Mouse (Mus musculus): ENCODE measurements around the gene Caskin2. TPM values are rescaled to one million over a fixed set of nuclear protein-coding genes. Genes with fewer than 3 reads are reported as not detected.

Gene Caskin2
- total and polyA plus RNA-seq, 2 experiments: 2.9 to 9.7 TPM

DNA sequence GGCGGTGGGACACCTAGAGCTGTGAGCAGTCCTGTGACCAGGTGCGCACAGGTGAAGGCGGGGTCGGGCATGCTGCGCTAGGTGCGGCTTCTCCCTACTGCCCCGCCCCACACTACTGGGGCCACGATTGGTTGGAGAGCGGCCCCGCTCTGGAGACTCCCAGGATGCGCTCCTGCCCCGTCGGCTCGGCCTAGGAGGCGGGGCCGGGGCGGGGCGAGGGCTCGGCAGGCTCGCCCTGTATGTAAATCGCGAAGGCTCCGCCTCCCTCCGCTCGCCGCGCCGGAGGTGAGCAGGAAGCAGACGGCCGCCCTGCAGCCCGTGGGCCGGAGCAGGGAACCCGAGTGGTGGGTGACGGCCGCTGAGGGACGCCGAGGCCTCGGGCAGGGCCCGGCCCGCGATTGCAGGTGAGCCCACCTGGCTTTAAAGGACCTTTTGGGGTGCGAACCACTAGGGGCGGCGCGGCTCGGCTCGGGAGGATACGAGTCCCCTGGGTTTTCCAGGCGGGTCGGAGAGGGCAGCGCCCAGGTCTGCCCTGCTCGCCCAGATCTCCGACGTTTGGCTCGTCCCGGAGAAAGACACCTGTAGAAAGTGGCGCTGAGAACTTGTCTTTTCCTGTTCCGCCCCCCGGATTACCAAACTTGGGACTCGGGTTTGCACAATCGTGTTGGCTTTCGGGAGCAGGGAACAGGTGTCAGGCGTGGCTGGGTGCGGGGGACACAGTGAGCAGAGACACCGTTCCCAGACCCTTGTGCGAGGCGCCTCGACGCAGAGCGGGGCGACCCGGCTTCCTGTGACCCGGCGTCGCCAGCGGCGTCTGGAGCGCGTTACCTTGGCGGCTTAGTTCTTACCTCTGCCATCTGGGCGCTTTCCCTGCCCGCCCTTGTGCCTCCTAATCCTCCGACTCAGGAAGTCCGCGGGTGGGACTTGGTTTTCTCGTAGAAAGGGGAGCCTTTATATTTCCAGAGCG, 10.6 kb upstream of the Caskin2 start, which contains the start of gene Llgl2:
Llgl2 (plus strand) TSS at position 276 of the 967 bp plus-strand sequence.
- TF ChIP-seq CTCF (IDR thresholded peaks at IDR 0.05; ENCODE audit: low read depth, low read length): no peak
- peak; percentile 89 for TF ChIP-seq POLR2A (IDR thresholded peaks at IDR 0.05; ENCODE audit: extremely low read depth, insufficient read depth, low read length)
- Histone ChIP-seq H3K9ac (ENCODE audit: low read depth, low read length) (peak within 1 kb of the TSS; percentile 94), H3K36me3 (ENCODE audit: control insufficient read depth, insufficient read depth, low read length) (no peaks in the 10 kb centered on the region), H3K27me3 (ENCODE audit: control insufficient read depth, insufficient read depth, low read length) (no peaks in the 10 kb centered on the region), H3K79me2 (ENCODE audit: control insufficient read depth, insufficient read depth, low read length) (peaks cover 29% of the 10 kb centered on the region; the same call in 1 of the 2 replicates), H3K4me3 (ENCODE audit: insufficient read depth, low read depth, low read length) (peak within 1 kb of the TSS; percentile 92), H3K27ac (replicated peaks; ENCODE audit: insufficient read depth, low read depth, low read length) (peak within 1 kb of the TSS; percentile 98), H3K4me1 (ENCODE audit: control insufficient read depth, insufficient read depth, low read length) (peaks cover 2% of the 10 kb centered on the region)
- WGBS: under 1% methylated on average over 87 of the region's 87 CpGs
- DNase-seq (ENCODE audit: extremely low read depth, low read depth, low spot score): peak; percentile 73

DNA sequence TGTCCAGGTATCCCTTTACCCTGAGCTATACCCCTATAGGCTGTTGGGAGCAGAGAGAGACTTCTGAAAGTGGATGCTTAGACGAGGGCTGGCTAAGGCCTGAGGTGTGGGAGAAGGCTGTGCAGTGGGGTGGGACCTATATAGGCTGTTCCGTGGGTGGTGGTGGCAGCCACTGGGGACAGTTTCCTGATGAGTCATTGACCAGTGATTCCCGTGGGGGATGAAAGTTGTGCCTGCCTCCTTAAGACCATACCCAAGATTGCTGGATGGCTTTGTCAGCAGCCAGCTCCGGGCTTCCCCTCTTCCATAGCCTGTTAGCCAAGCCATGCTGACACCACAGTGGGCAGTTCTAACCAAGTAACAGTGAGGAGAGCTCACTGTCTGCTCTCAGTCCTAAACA, 7.6 kb upstream of the Caskin2 start:
- H3K4me1 ChIP-seq (ENCODE audit: control insufficient read depth, insufficient read depth, low read length): peaks cover 4% of the 10 kb centered on the region
- H3K4me3 ChIP-seq (ENCODE audit: insufficient read depth, low read depth, low read length): no peak overlapping the region
- TF ChIP-seq POLR2A (IDR thresholded peaks at IDR 0.05; ENCODE audit: extremely low read depth, insufficient read depth, low read length) (no peak), CTCF (IDR thresholded peaks at IDR 0.05; ENCODE audit: low read depth, low read length) (no peak)
- no peak overlapping the region for H3K27ac ChIP-seq (replicated peaks; ENCODE audit: insufficient read depth, low read depth, low read length)
- no peaks in the 10 kb centered on the region for H3K36me3 ChIP-seq (ENCODE audit: control insufficient read depth, insufficient read depth, low read length)
- no peaks in the 10 kb centered on the region for H3K27me3 ChIP-seq (ENCODE audit: control insufficient read depth, insufficient read depth, low read length)
- H3K79me2 ChIP-seq (ENCODE audit: control insufficient read depth, insufficient read depth, low read length): peaks cover 15% of the 10 kb centered on the region; the same call in 1 of the 2 replicates
- H3K9ac ChIP-seq (ENCODE audit: low read depth, low read length): no peak overlapping the region
- 83% methylated on average over 4 of the region's 4 CpGs for WGBS
- DNase-seq (ENCODE audit: extremely low read depth, low read depth, low spot score): no peak

GRCm38 (mm10) chr11:115819915-115820623, 6.6 kb upstream of the Caskin2 start:
- Histone ChIP-seq H3K27ac (replicated peaks; ENCODE audit: insufficient read depth, low read depth, low read length) (no peak overlapping the region), H3K9ac (ENCODE audit: low read depth, low read length) (no peak overlapping the region), H3K4me3 (ENCODE audit: insufficient read depth, low read depth, low read length) (no peak overlapping the region), H3K27me3 (ENCODE audit: control insufficient read depth, insufficient read depth, low read length) (no peaks in the 10 kb centered on the region), H3K4me1 (ENCODE audit: control insufficient read depth, insufficient read depth, low read length) (peaks cover 9% of the 10 kb centered on the region), H3K36me3 (ENCODE audit: control insufficient read depth, insufficient read depth, low read length) (no peaks in the 10 kb centered on the region), H3K79me2 (ENCODE audit: control insufficient read depth, insufficient read depth, low read length) (peaks cover 7% of the 10 kb centered on the region; the same call in 1 of the 2 replicates)
- WGBS: 87% methylated on average over 16 of the region's 16 CpGs
- no peak for TF ChIP-seq CTCF (IDR thresholded peaks at IDR 0.05; ENCODE audit: low read depth, low read length)
- TF ChIP-seq POLR2A (IDR thresholded peaks at IDR 0.05; ENCODE audit: extremely low read depth, insufficient read depth, low read length): no peak
- DNase-seq (ENCODE audit: extremely low read depth, low read depth, low spot score): no peak

GRCm38 (mm10) chr11:115817331-115817730, 3.9 kb upstream of the Caskin2 start:
- 83% methylated on average over 5 of the region's 5 CpGs for WGBS
- Histone ChIP-seq H3K27me3 (ENCODE audit: control insufficient read depth, insufficient read depth, low read length) (no peaks in the 10 kb centered on the region), H3K79me2 (ENCODE audit: control insufficient read depth, insufficient read depth, low read length) (peaks cover 10% of the 10 kb centered on the region; the same call in 1 of the 2 replicates), H3K36me3 (ENCODE audit: control insufficient read depth, insufficient read depth, low read length) (no peaks in the 10 kb centered on the region), H3K9ac (ENCODE audit: low read depth, low read length) (no peak overlapping the region), H3K4me1 (ENCODE audit: control insufficient read depth, insufficient read depth, low read length) (peaks cover 14% of the 10 kb centered on the region), H3K4me3 (ENCODE audit: insufficient read depth, low read depth, low read length) (no peak overlapping the region), H3K27ac (replicated peaks; ENCODE audit: insufficient read depth, low read depth, low read length) (no peak overlapping the region)
- TF ChIP-seq POLR2A (IDR thresholded peaks at IDR 0.05; ENCODE audit: extremely low read depth, insufficient read depth, low read length) (no peak), CTCF (IDR thresholded peaks at IDR 0.05; ENCODE audit: low read depth, low read length) (no peak)
- no peak for DNase-seq (ENCODE audit: extremely low read depth, low read depth, low spot score)

DNA sequence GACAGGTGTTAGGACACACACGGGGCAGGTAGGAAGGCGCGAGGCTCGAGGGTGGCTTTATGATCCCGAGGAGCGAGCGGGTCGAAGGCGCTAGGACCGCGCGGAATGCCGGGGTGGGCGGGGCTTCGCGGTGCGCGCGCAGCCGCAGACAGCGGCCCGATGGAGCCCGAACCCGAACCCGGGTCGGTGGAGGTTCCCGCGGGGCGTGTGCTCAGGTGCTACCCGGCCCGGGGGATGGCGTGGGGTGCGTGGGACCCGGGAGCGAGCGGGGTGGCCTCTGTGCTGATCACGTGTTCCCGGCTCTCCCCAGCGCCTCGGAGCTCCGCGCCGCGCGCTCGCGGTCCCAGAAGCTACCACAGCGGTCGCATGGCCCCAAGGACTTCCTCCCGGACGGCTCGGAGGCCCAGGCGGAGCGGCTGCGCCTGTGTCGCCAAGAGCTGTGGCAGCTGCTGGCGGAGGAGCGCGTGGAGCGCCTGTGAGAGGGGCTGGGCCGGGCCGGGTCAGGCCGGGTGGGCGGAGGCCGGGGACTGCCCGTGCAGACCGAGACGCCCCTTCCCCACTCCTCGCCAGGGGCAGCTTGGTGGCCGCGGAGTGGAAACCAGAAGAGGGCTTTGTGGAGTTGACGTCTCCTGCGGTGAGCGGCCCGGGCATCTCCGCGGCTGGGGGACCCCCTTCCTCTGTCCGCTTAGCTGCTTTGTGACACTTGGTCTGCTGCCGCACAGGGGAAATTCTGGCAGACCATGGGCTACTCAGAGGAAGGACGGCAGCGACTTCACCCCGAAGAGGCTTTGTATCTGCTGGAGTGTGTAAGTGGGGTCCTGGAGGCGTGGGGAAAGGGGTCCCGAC, 1.4 kb upstream of the Caskin2 start, which contains the start of gene Tsen54:
Tsen54 (plus strand) TSS at position 120 of the 846 bp plus-strand sequence.
- Histone ChIP-seq H3K27ac (replicated peaks; ENCODE audit: insufficient read depth, low read depth, low read length) (0 out of 2 replicates have a peak within 1 kb of the TSS, but pooled peaks have one; percentile 20), H3K79me2 (ENCODE audit: control insufficient read depth, insufficient read depth, low read length) (peaks cover 14% of the 10 kb centered on the region; the same call in 1 of the 2 replicates), H3K9ac (ENCODE audit: low read depth, low read length) (peak within 1 kb of the TSS; percentile 86), H3K36me3 (ENCODE audit: control insufficient read depth, insufficient read depth, low read length) (no peaks in the 10 kb centered on the region), H3K4me1 (ENCODE audit: control insufficient read depth, insufficient read depth, low read length) (peaks cover 28% of the 10 kb centered on the region), H3K27me3 (ENCODE audit: control insufficient read depth, insufficient read depth, low read length) (no peaks in the 10 kb centered on the region), H3K4me3 (ENCODE audit: insufficient read depth, low read depth, low read length) (peak within 1 kb of the TSS; percentile 95)
- DNase-seq (ENCODE audit: extremely low read depth, low read depth, low spot score): peak; percentile 48
- TF ChIP-seq POLR2A (IDR thresholded peaks at IDR 0.05; ENCODE audit: extremely low read depth, insufficient read depth, low read length): 0 out of 2 replicates have a peak, but pooled peaks have one; percentile 34
- TF ChIP-seq CTCF (IDR thresholded peaks at IDR 0.05; ENCODE audit: low read depth, low read length): no peak
- WGBS: 3% methylated on average over 84 of the region's 84 CpGs

Data from liver, adult 2 months (tissue).